Mouse (Mus musculus) myocyte (in vitro differentiated cells): Measurements from ENCODE around the gene Ttll6.

Experiments used
- CEBPB ChIP-seq: IDR thresholded peaks from 2 replicates; pipeline ENCODE4 v1.6.1; 2011; ENCODE audit warnings: mild to moderate bottlenecking, moderate library complexity; ENCODE audit not compliant: poor library complexity, insufficient read depth, severe bottlenecking
- MAX ChIP-seq: IDR thresholded peaks from one replicate; pipeline ENCODE4 v1.6.1; 2011; ENCODE audit warnings: low read depth, mild to moderate bottlenecking, control low read depth
- POLR2A ChIP-seq: IDR thresholded peaks from one replicate; pipeline ENCODE4 v1.6.1; 2011; ENCODE audit warnings: low read depth, mild to moderate bottlenecking, control low read depth, moderate library complexity; ENCODE audit not compliant: insufficient read length
- TCF12 ChIP-seq: IDR thresholded peaks from one replicate; pipeline ENCODE4 v1.6.1; 2011; ENCODE audit warnings: mild to moderate bottlenecking, control low read depth; ENCODE audit not compliant: poor library complexity, insufficient read depth, severe bottlenecking

DNA sequence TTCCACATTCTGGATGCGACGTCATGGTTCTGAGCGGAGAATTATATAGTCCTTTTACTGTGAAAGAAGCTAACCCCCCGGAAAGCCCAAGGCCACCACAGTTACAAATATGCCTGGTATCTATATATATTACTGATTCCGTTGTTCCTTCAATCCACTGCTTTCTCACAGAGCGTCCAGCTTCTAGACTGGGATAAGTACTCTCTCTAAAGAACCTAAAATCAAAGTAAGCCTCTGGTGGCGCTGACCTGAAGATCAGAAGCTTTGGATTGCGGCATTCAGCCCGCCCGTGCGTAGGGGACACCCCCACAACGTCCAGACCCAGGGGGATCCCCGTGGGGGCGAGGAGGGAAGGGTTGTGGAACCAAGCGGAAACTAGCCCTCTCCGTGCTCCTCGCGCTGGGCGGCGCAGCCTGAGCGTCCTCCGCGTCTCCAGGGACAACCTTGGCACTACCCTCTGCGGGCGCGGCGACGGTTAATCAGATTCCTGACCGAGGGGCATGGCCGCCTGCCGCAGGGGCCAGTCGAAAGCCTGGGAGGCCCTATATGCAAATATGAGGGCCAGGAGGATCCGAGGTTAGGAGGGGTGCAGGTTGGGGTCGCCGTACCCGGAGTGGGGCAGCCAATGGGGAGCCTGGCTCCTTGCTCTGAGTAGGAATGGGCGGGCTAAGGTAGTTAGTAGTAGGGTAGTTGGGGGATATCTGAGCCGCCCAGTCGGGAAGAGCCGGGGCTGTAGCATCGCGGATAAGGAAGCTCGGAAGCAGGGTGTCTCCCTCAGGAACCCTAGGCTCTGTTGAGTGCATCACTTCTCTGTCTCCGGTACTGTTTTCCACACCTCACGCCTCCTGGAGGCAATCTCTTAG lies 9.3 kb upstream of the Ttll6 start:
- TF ChIP-seq POLR2A: no peak
- TF ChIP-seq CEBPB: no peak
- no peak for TF ChIP-seq MAX
- no peak for TF ChIP-seq TCF12
